Mouse (Mus musculus) olfactory bulb, adult 2 months (tissue): ENCODE data around the gene Trpc7.

Experiments used
- CTCF ChIP-seq: fragments of 200-500 bp; IDR thresholded peaks from 2 replicates; pipeline ENCODE4 v1.5.1; 2012; ENCODE audit warnings: low read depth, mild to moderate bottlenecking, low read length, moderate library complexity; ENCODE audit not compliant: insufficient read depth
- POLR2A ChIP-seq: fragments of 200-500 bp; IDR thresholded peaks from 2 replicates; pipeline ENCODE4 v1.6.1; 2012; ENCODE audit warnings: mild to moderate bottlenecking, low read depth, low read length, moderate library complexity; ENCODE audit not compliant: insufficient read depth

GRCm38 (mm10) chr13:56882931-56883330, 12.9 kb downstream of the Trpc7 start:
- no peak for TF ChIP-seq CTCF
- TF ChIP-seq POLR2A = no peak
